Mouse (Mus musculus) heart, embryonic 11.5 days (tissue): Measurements from ENCODE around the gene Rpusd3. TPM values are rescaled to one million over a fixed set of nuclear protein-coding genes. Genes with fewer than 3 reads are reported as not detected.

Source experiments
- ATAC-seq: fragments of 200-750 bp; cut with Nextera tagmentation; replicated peaks from 2 replicates; pipeline ENCODE4 v1.8.0; 2017; ENCODE audit warnings: moderate library complexity; ENCODE audit not compliant: insufficient number of reproducible peaks, low FRiP score, low TSS enrichment
- H3K27ac ChIP-seq: fragments of 300-500 bp; sonication (generic); 2 replicates; pipeline ENCODE4 v1.5.1; 2014; ENCODE audit warnings: mild to moderate bottlenecking, low read depth, low read length
- H3K27me3 ChIP-seq: fragments of 300-500 bp; sonication (generic); 2 replicates; pipeline ENCODE4 v1.6.1; 2014; ENCODE audit warnings: mild to moderate bottlenecking, low read length, mixed read lengths; ENCODE audit not compliant: control insufficient read depth, insufficient read depth
- H3K36me3 ChIP-seq: fragments of 300-500 bp; sonication (generic); 2 replicates; pipeline ENCODE4 v1.6.1; 2014; ENCODE audit warnings: mild to moderate bottlenecking, low read length, moderate library complexity, mixed read lengths; ENCODE audit not compliant: control insufficient read depth, insufficient read depth
- H3K4me1 ChIP-seq: fragments of 300-500 bp; sonication (generic); 2 replicates; pipeline ENCODE4 v1.6.1; 2014; ENCODE audit warnings: low read length; ENCODE audit not compliant: control insufficient read depth, insufficient read depth
- H3K4me2 ChIP-seq: fragments of 300-500 bp; sonication (generic); 2 replicates; pipeline ENCODE4 v1.6.1; 2014; ENCODE audit warnings: mild to moderate bottlenecking, moderate library complexity
- H3K4me3 ChIP-seq: fragments of 300-500 bp; sonication (generic); 2 replicates; pipeline ENCODE4 v1.5.1; 2014; ENCODE audit warnings: low read depth, low read length
- H3K9ac ChIP-seq: fragments of 300-500 bp; sonication (generic); 2 replicates; pipeline ENCODE4 v1.6.1; 2014; ENCODE audit warnings: mild to moderate bottlenecking, low read depth, low read length, moderate library complexity
- H3K9me3 ChIP-seq: fragments of 300-500 bp; sonication (generic); replicated peaks from 2 replicates; pipeline ENCODE4 v1.6.1; 2016; ENCODE audit warnings: low read length; ENCODE audit not compliant: control insufficient read depth
- WGBS: fragments of 180-500 bp; shearing (Covaris S2); extraction: QIAGEN DNeasy Blood & Tissue Kit; methylation state at CpG from one replicate; pipeline ENCODE4 v1.1.7; 2014; ENCODE audit not compliant: insufficient replicate concordance; 5-methylcytosine and 5-hydroxymethylcytosine counted together
- polyA plus RNA-seq: library from polyadenylated mRNA; unstranded; fragments of >200 nt; fragmentation: Nextera tagmentation; extraction: Ambion mirVana; gene quantifications from 2 replicates; pipeline ENCODE4 v1.2.1, GENCODE M21; 2014

Rpusd3 gene
- polyA plus RNA-seq, 1 experiment from 2014 or later: 21.2 TPM

- Histone ChIP-seq H3K9me3 (no peaks in the 10 kb centered on the region), H3K36me3 (no peaks in the 10 kb centered on the region), H3K4me3 (no peak overlapping the region), H3K9ac (no peak overlapping the region), H3K27ac (no peak overlapping the region), H3K27me3 (no peaks in the 10 kb centered on the region), H3K4me1 (no peaks in the 10 kb centered on the region), H3K4me2 (no peak overlapping the region)
- 75% methylated on average over 7 of the region's 7 CpGs for WGBS
- ATAC-seq: no peak
Measured at GRCm38 (mm10) chr6:113424187-113424586, 5.0 kb upstream of the Rpusd3 start.

- no peak for ATAC-seq
- Histone ChIP-seq H3K4me2 (no peak overlapping the region), H3K36me3 (no peaks in the 10 kb centered on the region), H3K9me3 (no peaks in the 10 kb centered on the region), H3K4me1 (peaks cover 7% of the 10 kb centered on the region), H3K27me3 (no peaks in the 10 kb centered on the region), H3K9ac (no peak overlapping the region), H3K4me3 (no peak overlapping the region), H3K27ac (no peak overlapping the region)
- 58% methylated on average over 4 of the region's 4 CpGs for WGBS
Measured at GRCm38 (mm10) chr6:113423000-113423399, 3.9 kb upstream of the Rpusd3 start.

- WGBS: 17% methylated on average over 16 of the region's 16 CpGs
- H3K27ac ChIP-seq: peak overlapping the region; percentile 30; the same call in 1 of the 2 replicates
- peak overlapping the region; percentile 84 for H3K9ac ChIP-seq
- peak overlapping the region; percentile 93 for H3K4me2 ChIP-seq
- peak overlapping the region; percentile 68 for H3K4me3 ChIP-seq
- no peaks in the 10 kb centered on the region for H3K9me3 ChIP-seq
- no peaks in the 10 kb centered on the region for H3K36me3 ChIP-seq
- no peaks in the 10 kb centered on the region for H3K27me3 ChIP-seq
- H3K4me1 ChIP-seq: peaks cover 8% of the 10 kb centered on the region
- peak; percentile 33 for ATAC-seq
Measured at GRCm38 (mm10) chr6:113418441-113419198, 520 bp downstream of the Rpusd3 start.

GRCm38 (mm10) chr6:113416416-113416815, 2.7 kb downstream of the Rpusd3 start:
- Histone ChIP-seq H3K9ac (no peak overlapping the region), H3K27ac (no peak overlapping the region), H3K27me3 (no peaks in the 10 kb centered on the region), H3K4me2 (no peak overlapping the region), H3K9me3 (no peaks in the 10 kb centered on the region), H3K4me3 (no peak overlapping the region), H3K4me1 (peaks cover 8% of the 10 kb centered on the region), H3K36me3 (no peaks in the 10 kb centered on the region)
- WGBS: 84% methylated on average over 5 of the region's 5 CpGs
- ATAC-seq: no peak

- H3K4me3 ChIP-seq: no peak overlapping the region
- 70% methylated on average over 1 of the region's 1 CpGs for WGBS
- no peaks in the 10 kb centered on the region for H3K27me3 ChIP-seq
- no peak overlapping the region for H3K27ac ChIP-seq
- H3K4me1 ChIP-seq: no peaks in the 10 kb centered on the region
- H3K4me2 ChIP-seq: no peak overlapping the region
- no peak for ATAC-seq
- H3K36me3 ChIP-seq: no peaks in the 10 kb centered on the region
- no peaks in the 10 kb centered on the region for H3K9me3 ChIP-seq
- no peak overlapping the region for H3K9ac ChIP-seq
Measured at GRCm38 (mm10) chr6:113410001-113410400, 9.1 kb downstream of the Rpusd3 start.

- Histone ChIP-seq H3K4me3 (no peak overlapping the region), H3K4me1 (no peaks in the 10 kb centered on the region), H3K9ac (no peak overlapping the region), H3K36me3 (no peaks in the 10 kb centered on the region), H3K9me3 (no peaks in the 10 kb centered on the region), H3K27me3 (no peaks in the 10 kb centered on the region), H3K4me2 (no peak overlapping the region), H3K27ac (no peak overlapping the region)
- ATAC-seq: no peak
- WGBS: 75% methylated on average over 9 of the region's 9 CpGs
Measured at GRCm38 (mm10) chr6:113406683-113407082, 12.5 kb downstream of the Rpusd3 start.

- 70% methylated on average over 6 of the region's 6 CpGs for WGBS
- no peak for ATAC-seq
- no peak overlapping the region for H3K27ac ChIP-seq
Measured at GRCm38 (mm10) chr6:113405483-113405882, 13.7 kb downstream of the Rpusd3 start.

GRCm38 (mm10) chr6:113404649-113405448, 14.3 kb downstream of the Rpusd3 start:
- Histone ChIP-seq H3K27me3 (no peaks in the 10 kb centered on the region), H3K4me3 (no peak overlapping the region), H3K4me1 (no peaks in the 10 kb centered on the region), H3K4me2 (no peak overlapping the region), H3K36me3 (no peaks in the 10 kb centered on the region), H3K9me3 (no peaks in the 10 kb centered on the region), H3K27ac (no peak overlapping the region), H3K9ac (no peak overlapping the region)
- 70% methylated on average over 12 of the region's 12 CpGs for WGBS
- ATAC-seq: no peak

More at GRCm38 (mm10) chr6:113405483-113405882, 13.7 kb downstream of the Rpusd3 start:
- no peak overlapping the region for H3K9ac ChIP-seq
- H3K36me3 ChIP-seq: no peaks in the 10 kb centered on the region
- H3K4me1 ChIP-seq: no peaks in the 10 kb centered on the region
- H3K4me2 ChIP-seq: no peak overlapping the region
- H3K4me3 ChIP-seq: no peak overlapping the region
- no peaks in the 10 kb centered on the region for H3K27me3 ChIP-seq
- H3K9me3 ChIP-seq: no peaks in the 10 kb centered on the region
